Mouse (Mus musculus) erythroid progenitor cell, adult 5-6 weeks (primary cell): ENCODE data around the gene Col4a1. TPM values are rescaled to one million over a fixed set of nuclear protein-coding genes. Genes with fewer than 3 reads are reported as not detected.

Experiments
- ATAC-seq: replicated peaks from 2 replicates; pipeline ENCODE4 v1.8.0; 2016; ENCODE audit warnings: moderate number of reproducible peaks, mild to moderate bottlenecking, moderate TSS enrichment, inconsistent platforms; ENCODE audit not compliant: poor library complexity, low FRiP score, severe bottlenecking
- total RNA-seq, 2 experiments: library from RNA; stranded (forward) in 1 of 2; stranded (reverse) in 1 of 2; fragments of 150-400 nt in 1 of 2; fragments of 186-747, 209-891 nt in 1 of 2; gene quantifications; 2 replicates each; pipeline versions ENCODE4 v1.2.3 to v1.2.4; 2015 to 2017; ENCODE audit warnings: low replicate concordance in 2 of 2

The Col4a1 gene
- 1.1 TPM in 1 of 2 replicates, not detected in the other for total RNA-seq (2015; ENCODE audit: low replicate concordance)
- 0.39 TPM in 1 of 2 replicates, not detected in the other for total RNA-seq (2017; ENCODE audit: low replicate concordance)

DNA sequence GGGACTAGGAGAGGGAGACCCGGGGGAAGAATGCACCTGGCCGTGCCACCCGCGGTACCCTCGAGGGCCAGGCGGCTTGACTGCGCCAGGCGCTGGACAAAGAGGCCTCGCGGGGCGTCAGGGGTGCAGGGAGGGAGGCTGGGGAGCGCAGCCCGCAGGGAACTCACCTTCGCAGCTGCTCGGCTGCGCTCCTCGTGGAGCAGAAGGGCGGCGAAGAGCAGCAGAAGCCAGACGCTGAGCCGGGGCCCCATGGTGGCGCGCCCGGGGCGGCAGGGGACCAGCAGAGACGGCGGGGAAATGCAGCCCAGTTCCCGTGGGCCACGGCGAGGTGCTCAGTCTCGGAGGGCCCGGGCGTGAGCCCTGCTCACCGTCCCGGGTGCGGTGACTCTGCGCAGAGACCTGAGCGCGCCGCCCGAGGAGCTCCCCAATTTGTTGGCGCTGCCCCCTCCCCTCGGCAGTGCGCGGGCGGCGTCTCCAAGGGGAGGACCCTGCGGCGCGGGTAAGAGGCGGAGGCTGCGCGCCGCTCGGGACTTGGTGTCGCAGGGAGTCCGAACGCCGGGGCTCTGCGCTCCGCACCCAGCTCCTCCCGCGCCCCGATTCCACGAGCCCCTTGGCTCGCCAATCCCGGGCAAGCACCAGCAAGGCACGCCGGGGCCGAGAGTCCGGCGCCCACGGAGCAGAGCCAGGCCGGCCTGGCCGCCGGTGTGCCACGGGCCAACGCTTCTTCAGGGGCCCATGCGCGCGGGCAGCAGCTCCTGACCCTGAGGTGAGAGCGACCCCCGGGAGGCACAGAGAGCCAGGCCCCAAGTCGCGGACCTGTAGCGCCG lies at the start of gene Col4a1, which contains the start of gene Col4a2:
Gene Col4a1 (minus strand): TSS at position 478 of the 827 bp plus-strand sequence.
Gene Col4a2 (plus strand): TSS at position 457 of the 827 bp plus-strand sequence.
- no peak for ATAC-seq

DNA sequence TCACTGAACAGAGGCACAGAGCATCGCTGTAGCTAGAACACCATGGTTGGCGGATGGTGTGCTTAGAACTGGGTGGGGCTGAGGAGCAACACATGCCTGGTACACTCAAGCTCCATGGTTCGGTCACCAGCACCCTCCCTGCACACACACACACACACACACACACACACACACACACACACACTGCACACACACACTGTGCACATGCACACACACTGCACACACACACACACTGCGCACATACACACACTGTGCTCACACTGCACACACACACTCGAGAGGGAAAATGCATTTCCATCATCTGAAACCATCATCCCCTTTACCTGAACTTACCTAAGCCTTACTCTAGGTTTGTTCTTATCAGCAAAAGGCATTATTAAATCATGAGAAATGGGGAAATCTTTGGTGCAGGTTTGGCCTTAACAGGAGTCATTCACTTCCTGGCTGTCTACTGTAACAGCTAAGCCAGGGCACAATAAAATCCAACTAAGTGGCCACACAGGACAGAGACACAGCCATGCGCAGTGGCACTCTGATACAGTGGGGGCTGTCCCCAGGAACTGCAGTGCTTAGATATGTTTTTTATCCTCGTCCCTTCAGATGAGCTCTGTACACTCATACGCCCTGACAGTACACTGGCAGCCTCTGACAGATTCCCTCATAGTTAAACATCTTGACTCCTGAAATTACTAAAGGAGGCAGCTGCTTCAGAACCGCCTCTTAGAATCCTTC lies 49.1 kb upstream of the Col4a1 start:
- no peak for ATAC-seq

DNA sequence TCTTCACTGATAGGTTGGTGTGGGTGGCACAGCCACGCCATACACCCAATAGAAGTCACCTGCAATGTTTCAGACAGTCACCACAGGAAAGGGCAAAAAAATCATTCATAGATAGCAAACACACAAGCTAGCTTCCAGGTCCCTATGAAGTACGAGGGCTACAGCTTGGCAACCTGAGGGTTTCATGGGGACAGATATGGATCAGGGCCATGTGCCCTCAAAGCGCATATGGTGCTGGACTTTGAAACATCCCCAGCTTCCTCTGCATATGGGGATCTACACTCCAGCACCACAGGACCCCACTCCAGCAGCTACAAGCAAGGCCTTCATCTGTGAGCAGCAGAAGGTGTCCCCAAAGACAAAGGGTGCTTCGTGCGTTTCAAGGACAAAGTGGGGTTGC lies 47.2 kb upstream of the Col4a1 start:
- no peak for ATAC-seq

DNA sequence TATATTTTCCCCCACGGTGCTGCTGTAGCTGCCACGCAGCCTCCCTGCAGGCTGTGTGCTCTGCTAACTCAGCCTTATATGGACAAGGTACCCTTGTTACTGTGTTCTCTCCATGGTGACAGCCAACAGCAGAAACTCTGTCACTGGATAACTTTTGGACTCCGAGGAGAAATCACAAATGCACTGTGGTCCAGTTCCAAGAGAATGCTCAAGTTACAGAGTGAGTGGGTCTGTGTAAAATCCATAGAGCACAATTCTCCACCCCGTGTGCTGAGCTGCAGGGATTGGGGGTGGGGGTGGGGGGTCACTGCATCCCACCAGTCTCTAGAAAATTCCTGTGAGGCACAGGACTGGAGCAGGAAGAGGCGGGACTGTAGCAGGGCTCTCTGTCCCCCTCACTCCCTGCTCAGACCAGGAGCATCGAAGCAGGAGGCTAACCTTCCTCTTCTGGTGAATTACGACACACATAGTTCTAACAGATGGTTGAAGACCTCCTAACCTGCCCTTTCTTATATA lies 45.4 kb upstream of the Col4a1 start:
- ATAC-seq, result no peak

DNA sequence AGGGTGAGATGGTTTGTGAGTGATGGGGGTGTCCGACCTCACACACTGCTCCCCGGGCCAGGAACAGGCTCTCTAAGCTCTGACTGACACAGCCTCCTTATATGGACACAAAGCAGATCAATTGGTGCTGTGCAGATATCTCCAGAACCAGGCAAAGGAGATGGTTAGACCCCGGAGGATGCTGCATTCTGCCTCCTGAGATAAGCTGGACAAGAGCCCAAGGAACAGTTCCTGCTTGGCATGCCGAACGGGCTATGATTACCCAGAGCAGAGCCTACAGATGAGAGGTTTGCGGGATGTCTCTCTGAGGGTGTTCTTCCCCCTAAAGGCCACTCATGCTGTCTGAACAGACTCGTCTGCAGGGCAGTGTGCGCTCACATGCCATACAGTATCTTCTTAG lies 44.1 kb upstream of the Col4a1 start:
- ATAC-seq, result no peak

DNA sequence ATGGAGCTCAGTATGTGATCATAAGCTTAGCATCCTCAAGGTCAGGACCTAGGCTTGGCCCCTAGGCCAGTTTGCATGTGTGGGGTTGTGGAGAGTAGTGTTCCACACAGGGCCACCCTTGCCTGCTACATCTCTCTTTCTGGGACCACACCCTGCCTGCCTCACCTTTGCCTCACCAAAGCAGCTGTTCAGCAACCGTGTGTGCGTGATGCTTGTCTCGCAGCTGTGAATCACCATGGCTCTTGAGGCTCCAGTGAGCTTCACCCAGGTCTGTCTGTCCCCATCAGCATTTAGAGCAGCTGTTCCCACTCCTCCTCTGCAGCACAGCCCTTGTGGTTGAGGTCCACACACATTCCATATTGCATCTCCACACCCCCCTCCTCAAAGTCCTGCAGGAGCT lies 43.3 kb upstream of the Col4a1 start:
- ATAC-seq, result no peak

DNA sequence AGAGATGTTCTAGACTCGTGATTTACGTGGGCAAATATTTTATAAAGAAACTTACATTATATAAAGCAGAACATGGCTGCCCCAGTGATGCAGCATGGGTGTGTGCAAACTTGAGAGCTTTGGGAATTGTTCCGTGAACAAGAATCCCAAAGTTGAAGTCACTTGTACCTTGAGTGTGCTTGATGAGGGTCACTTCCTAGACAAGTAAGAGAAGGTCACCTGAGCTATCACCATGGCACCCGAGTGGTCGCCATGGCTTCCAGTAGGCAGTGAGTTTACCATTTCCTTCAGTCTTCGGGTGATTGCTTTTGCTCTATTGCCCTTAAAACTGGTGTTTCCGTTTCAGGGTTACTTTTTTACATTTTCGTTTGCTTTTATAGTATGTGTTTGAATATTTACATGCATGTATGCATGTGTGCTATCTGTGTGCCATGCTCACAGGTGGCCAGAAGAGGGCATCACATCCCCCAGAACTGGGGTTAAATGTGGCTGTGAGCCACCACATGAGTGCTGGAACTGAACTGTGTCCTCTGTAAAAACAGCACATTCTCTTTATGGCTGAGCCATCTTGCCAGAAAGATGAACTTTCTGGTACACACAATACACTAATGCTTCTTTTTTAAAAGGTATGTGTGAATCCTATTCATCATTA lies 42.3 kb upstream of the Col4a1 start:
- ATAC-seq, result no peak

DNA sequence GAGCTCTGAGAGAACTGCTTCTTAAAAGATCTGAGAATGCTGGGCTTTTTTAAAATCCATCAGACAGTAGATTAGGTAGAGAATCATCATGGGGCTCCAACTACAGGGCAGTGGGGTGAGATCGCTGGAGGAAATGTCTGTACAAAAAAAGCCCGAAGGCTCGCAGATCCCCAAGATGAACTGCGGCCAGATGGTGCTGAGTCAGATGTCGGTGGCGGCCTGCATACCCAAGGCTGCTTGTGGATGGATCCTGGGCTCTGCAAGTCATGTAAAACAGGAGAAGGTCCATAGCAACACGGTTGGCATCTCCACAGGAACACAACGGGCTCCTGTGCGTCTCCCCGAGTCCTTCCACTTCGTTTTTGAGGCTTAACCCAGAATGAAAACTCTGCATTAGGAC lies 39.9 kb upstream of the Col4a1 start:
- ATAC-seq, result no peak

DNA sequence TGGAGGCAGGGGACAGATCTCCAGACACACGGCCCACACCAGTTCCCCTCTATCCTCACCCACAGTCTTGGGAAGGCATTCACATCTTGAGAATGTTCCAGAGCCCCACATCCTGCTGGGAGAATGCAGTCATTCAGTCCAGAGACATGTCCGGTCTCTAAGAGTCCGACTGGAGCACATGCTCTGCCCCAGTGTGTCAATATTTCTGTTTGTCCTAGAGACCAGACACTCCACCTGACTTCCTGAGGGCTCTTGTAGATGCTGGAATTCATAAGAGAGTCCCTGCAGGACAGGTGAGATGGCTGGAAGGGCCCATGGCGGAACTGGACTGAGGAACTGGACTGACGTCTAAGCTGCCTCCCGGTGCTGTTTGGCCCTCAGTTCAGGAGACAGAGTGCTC lies 38.7 kb upstream of the Col4a1 start:
- no peak for ATAC-seq

DNA sequence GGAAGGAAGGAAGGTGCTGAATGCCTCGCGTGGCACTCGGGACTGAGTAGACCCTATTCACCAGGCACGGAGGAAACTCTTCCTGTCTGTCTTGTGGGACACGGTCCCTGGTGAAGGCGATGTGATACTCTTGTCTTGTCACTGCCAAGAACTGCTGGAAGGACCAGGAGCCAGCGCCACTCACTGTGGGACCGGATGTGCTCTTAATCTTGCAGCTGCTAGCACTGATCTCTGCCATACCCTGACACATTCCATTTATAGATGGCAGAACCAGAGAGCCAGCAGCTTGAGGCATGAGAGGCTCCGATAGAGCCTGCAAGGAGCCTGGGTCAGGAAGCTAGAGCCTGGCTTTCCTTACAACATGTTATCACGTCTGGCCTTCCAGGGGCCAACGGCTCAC lies 36.0 kb upstream of the Col4a1 start:
- no peak for ATAC-seq

DNA sequence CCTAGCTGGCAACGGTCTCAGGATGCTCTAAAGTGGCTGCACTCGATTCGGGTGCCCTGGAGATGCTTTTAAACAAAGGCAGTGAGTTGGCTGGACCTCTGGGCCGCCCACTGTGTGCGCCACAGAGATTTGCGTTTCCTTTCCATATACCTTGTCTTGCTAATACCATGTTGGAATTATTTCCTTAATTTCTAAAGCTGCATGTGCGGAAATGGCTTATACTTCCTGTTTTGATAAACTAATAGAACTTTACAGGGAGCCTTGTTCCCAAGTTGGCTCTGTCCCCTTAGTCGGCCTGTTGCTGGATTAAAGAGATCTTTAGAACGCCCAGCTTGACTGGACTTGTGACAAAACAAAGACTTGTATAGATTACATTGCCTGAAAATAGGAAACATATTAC lies 35.1 kb upstream of the Col4a1 start:
- ATAC-seq, result no peak

DNA sequence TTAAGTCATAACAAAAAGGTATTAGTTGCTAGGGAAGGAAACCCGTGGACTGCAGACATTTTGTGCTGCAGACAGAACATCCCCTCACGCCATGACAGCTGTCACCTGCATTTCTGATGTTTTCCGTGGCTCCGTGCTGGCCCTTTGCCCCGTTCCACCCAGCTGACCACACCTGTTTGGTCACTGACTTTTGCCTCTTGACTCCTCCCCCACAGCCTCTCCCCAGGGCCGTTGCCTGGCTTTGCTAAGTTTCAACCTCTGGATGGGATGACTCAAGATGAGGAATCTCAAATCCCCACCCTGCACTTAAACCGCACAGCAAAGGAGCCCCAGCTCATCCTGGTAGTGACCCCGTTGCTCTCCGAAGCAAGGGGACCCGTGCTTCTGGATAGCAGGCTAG lies 33.6 kb upstream of the Col4a1 start:
- ATAC-seq, result no peak

DNA sequence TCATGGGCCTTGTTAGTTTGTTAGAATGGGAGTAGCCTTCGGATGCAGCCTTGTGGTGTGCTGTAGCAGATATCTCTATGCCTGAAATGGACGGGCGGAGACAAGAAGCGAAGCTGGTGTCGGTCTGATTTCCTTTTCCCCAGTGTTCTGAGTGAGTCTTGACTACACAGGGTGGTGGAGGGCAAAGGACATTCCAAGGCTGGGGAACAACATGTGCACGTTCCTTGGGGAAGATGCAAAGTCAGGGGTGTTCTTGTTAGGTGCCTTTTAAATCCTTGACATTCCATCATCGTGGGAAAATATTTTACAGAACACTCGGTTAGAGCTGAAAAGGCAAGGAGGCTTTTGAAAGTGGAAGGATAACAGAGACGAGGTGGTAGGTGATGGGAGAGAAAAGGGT lies 31.8 kb upstream of the Col4a1 start:
- ATAC-seq, result no peak

DNA sequence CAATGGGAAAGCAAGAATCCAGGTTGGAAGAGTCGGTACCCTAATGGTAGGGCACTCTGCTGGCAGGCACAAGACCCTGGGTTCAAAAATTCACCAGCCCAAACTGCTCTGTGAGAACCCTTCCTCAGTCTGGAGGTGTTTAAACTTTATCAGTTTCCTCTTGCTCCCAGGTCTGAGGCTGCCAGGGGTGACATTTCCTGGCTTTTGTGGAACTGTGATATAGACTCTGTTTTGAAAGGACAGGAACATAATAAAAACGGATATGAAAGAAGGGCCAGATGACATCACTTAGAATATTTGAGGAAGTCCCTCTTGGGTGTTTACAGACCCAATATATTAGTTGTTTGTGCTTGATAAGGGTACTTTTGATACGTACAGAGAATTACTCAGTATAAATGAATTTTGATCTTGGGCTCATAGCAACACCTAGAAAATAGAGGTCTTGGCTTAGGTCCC lies 28.5 kb upstream of the Col4a1 start:
- no peak for ATAC-seq

DNA sequence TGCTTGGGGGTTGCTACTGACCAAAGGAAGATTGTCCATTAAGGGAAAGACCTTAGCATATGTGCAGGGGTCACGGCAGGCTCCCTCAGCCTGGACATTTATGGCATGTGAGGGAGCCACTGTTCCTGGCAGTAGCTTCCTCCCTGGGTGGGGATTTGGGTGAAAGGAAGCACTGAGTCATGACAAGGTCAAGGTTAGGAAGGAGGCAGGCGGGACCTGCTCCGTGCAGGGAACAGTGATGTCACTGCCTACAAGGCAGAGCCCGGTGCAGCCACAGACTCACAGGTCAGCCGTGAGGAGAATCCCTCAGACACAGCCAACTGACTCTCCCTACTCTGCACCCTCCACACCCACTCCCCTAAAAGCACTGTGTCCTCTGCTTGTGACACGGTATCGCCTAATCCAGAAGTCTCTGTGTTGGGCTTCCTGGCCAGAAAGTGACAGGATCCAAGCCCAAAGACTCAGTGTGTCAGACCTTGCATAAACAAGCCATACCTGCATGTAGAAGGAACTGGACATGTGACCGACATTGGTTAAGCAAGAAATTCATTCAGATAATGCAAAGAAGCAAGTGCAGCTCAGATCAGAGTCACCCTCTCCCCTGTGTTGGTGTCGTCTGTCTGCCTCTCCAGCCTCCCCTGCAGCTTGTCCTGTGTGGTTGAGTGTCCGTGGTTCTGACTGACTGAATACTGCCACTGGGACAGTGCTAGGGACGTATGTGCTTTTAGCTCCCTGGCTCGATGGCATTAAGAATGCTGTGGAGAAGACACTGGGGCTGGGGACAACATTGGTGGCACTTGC lies 27.9 kb upstream of the Col4a1 start:
- no peak for ATAC-seq

DNA sequence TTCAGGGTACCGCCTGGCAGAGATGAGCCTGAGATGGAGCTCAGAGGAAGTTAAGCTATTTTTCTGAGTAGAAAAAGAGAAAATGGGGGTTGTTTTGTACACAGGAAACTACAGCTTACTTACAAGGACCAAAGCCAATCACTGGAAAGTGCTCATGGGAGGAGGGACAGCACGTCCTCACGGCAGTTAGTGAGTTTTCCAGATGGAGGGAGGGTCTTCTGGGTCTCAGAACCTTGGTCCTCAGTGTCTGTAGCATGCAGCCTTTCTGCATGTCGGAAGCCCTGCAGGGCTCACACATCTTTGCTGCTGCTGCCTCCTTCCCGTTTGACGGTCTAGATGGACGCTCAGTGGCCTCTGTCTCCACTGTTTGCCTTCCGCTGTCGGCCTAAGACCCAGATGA lies 25.9 kb upstream of the Col4a1 start:
- no peak for ATAC-seq

DNA sequence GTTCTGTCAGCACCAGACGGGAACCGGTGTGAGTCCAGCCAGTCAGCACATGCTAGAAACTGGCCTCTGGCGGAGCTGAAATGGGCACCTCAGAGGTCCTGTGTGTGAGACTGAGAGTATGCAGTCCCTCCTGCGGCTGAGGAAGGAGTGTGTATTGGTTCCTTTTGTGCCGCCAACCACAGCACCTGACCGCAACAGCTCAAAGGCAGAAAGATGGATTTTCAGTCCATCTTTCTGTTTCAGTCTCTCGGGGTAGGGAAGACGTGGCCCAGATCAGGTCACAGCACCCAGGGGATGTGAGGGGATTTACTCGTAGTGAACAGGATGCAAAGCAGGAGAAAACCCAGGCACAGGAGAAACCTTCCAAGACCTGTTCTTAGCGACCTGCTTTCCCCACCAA lies 25.0 kb upstream of the Col4a1 start:
- ATAC-seq, result no peak

DNA sequence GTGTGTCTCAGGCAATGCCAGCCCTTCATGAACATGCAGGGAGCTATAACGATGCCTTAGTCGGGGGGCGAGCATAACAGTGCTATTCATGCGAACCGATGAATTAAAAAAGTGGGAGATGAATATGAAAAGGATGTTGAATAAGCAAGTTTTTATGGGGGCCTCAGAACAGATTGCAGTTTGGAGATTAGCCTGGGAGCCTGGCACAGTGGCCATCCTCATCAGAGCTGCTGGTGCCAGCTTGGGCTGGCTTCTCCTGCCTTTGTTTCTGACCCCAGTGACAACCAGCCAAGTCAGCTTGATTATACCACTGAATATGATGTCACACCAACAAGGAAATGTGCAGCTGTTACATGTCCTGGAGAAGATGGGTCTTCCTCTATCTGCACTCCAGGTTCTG lies 23.7 kb upstream of the Col4a1 start:
- ATAC-seq, result no peak

DNA sequence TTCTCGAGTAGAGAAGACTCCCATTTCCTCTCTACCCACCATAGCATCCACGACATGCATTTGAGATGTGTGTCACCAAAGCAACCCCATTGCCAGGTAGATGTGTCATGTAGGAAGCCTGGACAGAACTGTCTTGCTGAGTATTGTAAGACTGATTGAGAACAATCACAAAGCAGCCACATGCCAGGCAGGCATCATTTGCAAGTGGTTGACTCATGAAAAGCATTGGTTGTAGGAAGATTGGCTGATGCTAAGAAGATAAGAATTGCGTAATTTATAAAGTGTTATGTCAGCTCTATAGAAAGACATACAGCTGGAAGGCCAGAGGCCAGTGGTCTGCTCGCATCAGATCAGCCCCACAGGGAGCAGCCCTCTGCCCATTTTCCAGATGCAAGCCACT lies 22.6 kb upstream of the Col4a1 start:
- ATAC-seq, result no peak

DNA sequence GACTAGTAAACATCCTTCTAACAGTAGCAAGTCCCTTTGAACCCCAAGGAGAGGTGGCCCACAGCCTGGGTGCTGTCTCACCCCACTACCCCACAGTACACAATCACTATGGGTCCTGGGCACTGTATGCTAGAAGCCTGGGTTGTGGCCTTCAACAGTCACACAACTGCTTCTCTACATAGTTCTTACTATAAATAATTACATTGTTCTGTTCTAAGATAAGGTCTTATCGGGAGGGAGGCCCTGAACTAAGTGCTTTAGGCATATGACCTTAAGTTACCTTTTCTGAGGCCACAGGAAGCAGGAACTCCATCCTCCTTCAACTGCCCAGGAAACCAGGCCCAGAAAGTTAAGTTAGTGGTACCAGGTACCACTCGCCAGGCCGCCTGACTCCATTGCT lies 21.9 kb upstream of the Col4a1 start:
- ATAC-seq, result no peak
